Mouse (Mus musculus): ENCODE measurements around the gene Lamc2.
A peak's percentile ranks its signal among the peaks of the same experiment; 100 is the strongest.

The Lamc2 gene

GRCm38 (mm10) chr1:153185828-153186803 lies at the start of gene Lamc2:
Gene Lamc2 (minus strand): TSS chr1:153186447.
- DNase-seq (ENCODE audit: extremely low read depth, insufficient read length, low spot score): no peak

GRCm38 (mm10) chr1:153235576-153235975 lies 49.3 kb upstream of the Lamc2 start:
- no peak for DNase-seq (ENCODE audit: extremely low read depth, insufficient read length, low spot score)

- no peak for DNase-seq (ENCODE audit: extremely low read depth, insufficient read length, low spot score)
These were observed 45.4 kb upstream of the Lamc2 start for GRCm38 (mm10) chr1:153231681-153232080.

GRCm38 (mm10) chr1:153227916-153228315 lies 41.7 kb upstream of the Lamc2 start:
- no peak for DNase-seq (ENCODE audit: extremely low read depth, insufficient read length, low spot score)

- DNase-seq (ENCODE audit: extremely low read depth, insufficient read length, low spot score): no peak
These were observed 40.8 kb upstream of the Lamc2 start for GRCm38 (mm10) chr1:153227096-153227495.

- no peak for DNase-seq (ENCODE audit: extremely low read depth, insufficient read length, low spot score)
These were observed 39.8 kb upstream of the Lamc2 start for GRCm38 (mm10) chr1:153225786-153226725.

- no peak for DNase-seq (ENCODE audit: extremely low read depth, insufficient read length, low spot score)
These were observed 38.1 kb upstream of the Lamc2 start for GRCm38 (mm10) chr1:153224331-153224730.

- DNase-seq (ENCODE audit: extremely low read depth, insufficient read length, low spot score): no peak
These were observed 33.1 kb upstream of the Lamc2 start for GRCm38 (mm10) chr1:153219376-153219775.

- no peak for DNase-seq (ENCODE audit: extremely low read depth, insufficient read length, low spot score)
These were observed 30.3 kb upstream of the Lamc2 start for GRCm38 (mm10) chr1:153216516-153216915.

GRCm38 (mm10) chr1:153215676-153216075 lies 29.4 kb upstream of the Lamc2 start:
- no peak for DNase-seq (ENCODE audit: extremely low read depth, insufficient read length, low spot score)

GRCm38 (mm10) chr1:153210992-153211391 lies 24.7 kb upstream of the Lamc2 start:
- DNase-seq (ENCODE audit: extremely low read depth, insufficient read length, low spot score): no peak

- no peak for DNase-seq (ENCODE audit: extremely low read depth, insufficient read length, low spot score)
These were observed 24.0 kb upstream of the Lamc2 start for GRCm38 (mm10) chr1:153210198-153210597.

- peak; percentile 79 for DNase-seq (ENCODE audit: extremely low read depth, insufficient read length, low spot score)
These were observed 15.9 kb upstream of the Lamc2 start for GRCm38 (mm10) chr1:153202195-153202594.

- DNase-seq (ENCODE audit: extremely low read depth, insufficient read length, low spot score): peak; percentile 53
These were observed 15.2 kb upstream of the Lamc2 start for GRCm38 (mm10) chr1:153201448-153201847.

- DNase-seq (ENCODE audit: extremely low read depth, insufficient read length, low spot score): no peak
These were observed 11.1 kb upstream of the Lamc2 start for GRCm38 (mm10) chr1:153197316-153197850.

GRCm38 (mm10) chr1:153192945-153193344 lies 6.7 kb upstream of the Lamc2 start:
- DNase-seq (ENCODE audit: extremely low read depth, insufficient read length, low spot score): no peak

- no peak for DNase-seq (ENCODE audit: extremely low read depth, insufficient read length, low spot score)
These were observed 6.1 kb upstream of the Lamc2 start for GRCm38 (mm10) chr1:153192379-153192778.

- DNase-seq (ENCODE audit: extremely low read depth, insufficient read length, low spot score): no peak
These were observed 5.7 kb upstream of the Lamc2 start for GRCm38 (mm10) chr1:153191943-153192329.

- no peak for DNase-seq (ENCODE audit: extremely low read depth, insufficient read length, low spot score)
These were observed 5.1 kb upstream of the Lamc2 start for GRCm38 (mm10) chr1:153191237-153191942.

- no peak for DNase-seq (ENCODE audit: extremely low read depth, insufficient read length, low spot score)
These were observed 1.8 kb upstream of the Lamc2 start for GRCm38 (mm10) chr1:153188081-153188480.
